Mouse (Mus musculus) layer of hippocampus, adult 2 months (tissue): ENCODE data around the gene Xrra1. TPM values are rescaled to one million over a fixed set of nuclear protein-coding genes. Genes with fewer than 3 reads are reported as not detected.

Experiments
- DNase-seq, 2 experiments: peaks; one replicate each; pipeline ENCODE4 v3.0.0; 2022; ENCODE audit warnings: low spot score in 2 of 2
- H3K27ac ChIP-seq: fragments of 200-600 bp; 2 replicates; pipeline ENCODE4 v1.8.1; 2022
- H3K4me3 ChIP-seq: fragments of 200-600 bp; 2 replicates; pipeline ENCODE4 v1.8.1; 2022; ENCODE audit warnings: mild to moderate bottlenecking
- CTCF ChIP-seq: fragments of 200-600 bp; conservative IDR thresholded peaks from 2 replicates; pipeline ENCODE4 v1.8.1; 2022; ENCODE audit warnings: antibody characterized with exemption, mild to moderate bottlenecking, moderate library complexity
- total RNA-seq, 2 experiments: library from RNA; stranded (reverse); gene quantifications; 2 replicates each; pipeline ENCODE4 v1.2.3; 2021

Gene Xrra1
- total RNA-seq, 2 experiments from 2014 or later, result 1.2 to 1.4 TPM

GRCm38 (mm10) chr7:99858175-99858812, 622 bp upstream of the Xrra1 start:
- peak overlapping the region; percentile 97 for H3K27ac ChIP-seq
- DNase-seq, result no peak
- TF ChIP-seq CTCF, result no peak
- H3K4me3 ChIP-seq, result peak overlapping the region; percentile 98

GRCm38 (mm10) chr7:99863362-99863761, 4.4 kb downstream of the Xrra1 start, which contains the start of gene Spcs2:
TSS of gene Spcs2 (minus strand) at chr7:99863462.
- Histone ChIP-seq H3K4me3 (no peak within 1 kb of the TSS), H3K27ac (peak within 1 kb of the TSS; percentile 81)
- DNase-seq, result no peak
- no peak for TF ChIP-seq CTCF

GRCm38 (mm10) chr7:99864241-99865028, 5.5 kb downstream of the Xrra1 start:
- no peak for DNase-seq
- no peak overlapping the region for H3K4me3 ChIP-seq
- H3K27ac ChIP-seq, result peak overlapping the region; percentile 81
- TF ChIP-seq CTCF, result no peak

- no peak overlapping the region for H3K4me3 ChIP-seq
- H3K27ac ChIP-seq, result peak overlapping the region; percentile 80
- no peak for DNase-seq
- no peak for TF ChIP-seq CTCF
These were observed 6.3 kb downstream of the Xrra1 start for GRCm38 (mm10) chr7:99865219-99865618.

- no peak for DNase-seq
- Histone ChIP-seq H3K4me3 (no peak overlapping the region), H3K27ac (no peak overlapping the region)
- TF ChIP-seq CTCF, result no peak
These were observed 10.4 kb downstream of the Xrra1 start for GRCm38 (mm10) chr7:99869296-99869695.

GRCm38 (mm10) chr7:99873965-99874364, 15.0 kb downstream of the Xrra1 start:
- Histone ChIP-seq H3K27ac (no peak overlapping the region), H3K4me3 (no peak overlapping the region)
- DNase-seq, result no peak
- no peak for TF ChIP-seq CTCF

GRCm38 (mm10) chr7:99875891-99876290, 17.0 kb downstream of the Xrra1 start:
- Histone ChIP-seq H3K4me3 (no peak overlapping the region), H3K27ac (peak overlapping the region; percentile 28)
- no peak for DNase-seq
- no peak for TF ChIP-seq CTCF

- peak; percentile 95 for TF ChIP-seq CTCF
- Histone ChIP-seq H3K27ac (peak overlapping the region; percentile 28), H3K4me3 (no peak overlapping the region)
- DNase-seq, result peak; percentile 91 to 96
These were observed 17.4 kb downstream of the Xrra1 start for GRCm38 (mm10) chr7:99876345-99876744.

GRCm38 (mm10) chr7:99878254-99878653, 19.3 kb downstream of the Xrra1 start:
- DNase-seq, result peak in 1 of 2 experiments; percentile 65
- H3K27ac ChIP-seq, result peak overlapping the region; percentile 88
- H3K4me3 ChIP-seq, result no peak overlapping the region
- TF ChIP-seq CTCF, result no peak

GRCm38 (mm10) chr7:99887230-99887735, 28.4 kb downstream of the Xrra1 start:
- peak overlapping the region; percentile 50 for H3K27ac ChIP-seq
- DNase-seq, result no peak
- H3K4me3 ChIP-seq, result no peak overlapping the region
- TF ChIP-seq CTCF, result no peak

GRCm38 (mm10) chr7:99887743-99888142, 28.8 kb downstream of the Xrra1 start:
- H3K4me3 ChIP-seq, result no peak overlapping the region
- no peak for DNase-seq
- peak overlapping the region; percentile 50 for H3K27ac ChIP-seq
- no peak for TF ChIP-seq CTCF

- Histone ChIP-seq H3K4me3 (no peak overlapping the region), H3K27ac (no peak overlapping the region)
- no peak for DNase-seq
- TF ChIP-seq CTCF, result peak; percentile 41
These were observed 30.4 kb downstream of the Xrra1 start for GRCm38 (mm10) chr7:99889175-99889880.
